Mouse (Mus musculus) spleen, postnatal 14 days (tissue): ENCODE measurements at regions not wholly inside any gene's neighbourhood (a gene's known extent, or its start where the extent isn't known, plus 50 kb on each side); places are given as distances from the start of the nearest gene placed in this dataset.
A peak's percentile ranks its signal among the peaks of the same experiment; 100 is the strongest.

Experiments
- DNase-seq, 2 experiments: peaks; one replicate each; pipeline ENCODE4 v3.0.0; 2021 to 2022; ENCODE audit warnings: low spot score in 2 of 2

DNA sequence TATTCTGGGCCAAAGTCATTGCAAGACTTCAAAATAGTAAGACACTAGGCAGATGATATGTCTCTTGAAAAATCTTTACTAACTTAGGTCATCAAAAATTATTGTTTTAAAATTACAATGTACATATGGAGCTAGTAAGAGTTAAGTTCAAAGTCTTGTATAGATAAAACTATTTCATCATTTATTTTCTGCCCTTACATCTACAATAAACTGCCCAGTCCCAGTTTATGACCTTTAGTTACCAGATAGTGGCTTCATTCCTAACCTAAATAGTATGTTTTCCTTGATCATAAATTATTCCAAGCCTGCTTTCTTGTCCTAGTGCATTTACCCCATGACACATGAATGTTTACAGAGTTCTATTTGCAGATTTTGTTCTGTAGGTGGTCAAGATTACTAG, 72.9 kb downstream of the Manea start:
- DNase-seq: no peak

DNA sequence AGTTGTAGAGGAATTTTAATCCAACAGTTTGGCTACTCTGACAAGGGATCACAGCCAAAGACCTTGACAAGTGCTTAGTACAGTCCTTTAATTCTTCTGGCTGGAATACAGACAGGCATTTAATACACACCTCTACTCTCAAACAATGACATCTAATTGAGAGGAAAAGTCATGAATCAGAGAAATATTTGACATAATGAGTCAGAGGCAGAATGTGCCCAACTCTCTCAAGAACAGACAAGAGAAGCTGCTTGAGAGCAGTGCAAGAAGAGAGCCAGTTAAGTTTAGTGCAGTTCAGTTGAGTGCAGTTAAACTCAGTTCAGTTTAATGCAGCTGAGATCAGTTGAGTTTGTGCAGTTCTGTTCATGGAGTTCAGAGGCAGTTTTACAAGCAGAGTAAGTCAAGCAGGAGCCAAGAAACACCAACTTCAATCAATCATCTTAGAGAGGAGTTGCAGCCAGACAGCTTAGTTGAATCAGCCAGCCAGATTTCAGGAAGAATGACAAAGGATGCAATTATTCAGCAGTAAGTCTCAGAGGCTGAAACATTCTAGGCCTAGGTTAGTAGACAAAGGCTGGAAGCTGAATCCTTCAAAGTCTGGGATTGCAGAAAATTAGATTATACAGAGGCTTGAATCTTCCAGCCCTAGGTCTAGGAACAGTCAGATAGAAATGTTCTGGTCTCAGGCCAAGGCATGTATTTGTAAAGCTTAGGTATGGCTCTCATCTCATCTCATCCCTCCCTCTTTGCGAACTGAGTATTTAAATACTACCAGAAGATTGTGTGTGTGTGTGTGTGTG, 87.3 kb downstream of the Manea start:
- no peak for DNase-seq

DNA sequence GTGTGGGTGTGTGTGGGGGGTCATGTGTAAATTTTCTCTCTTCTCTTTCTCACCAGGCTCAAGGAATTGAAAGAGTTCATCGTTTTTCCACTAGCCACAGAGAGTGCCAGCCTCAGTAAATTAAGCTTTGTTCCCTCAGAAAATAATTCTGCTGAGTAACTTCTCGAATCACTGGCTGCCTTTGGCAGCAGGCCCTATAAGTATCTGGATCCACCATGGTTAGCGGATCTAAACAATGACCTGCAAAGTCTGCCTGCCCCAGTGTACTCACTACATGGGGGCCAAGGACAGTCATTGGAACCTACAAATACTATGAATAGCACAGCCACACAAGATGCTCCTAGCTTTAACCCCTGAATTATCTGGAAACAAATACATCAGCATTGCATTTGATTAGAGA, 90.8 kb downstream of the Manea start:
- no peak for DNase-seq

DNA sequence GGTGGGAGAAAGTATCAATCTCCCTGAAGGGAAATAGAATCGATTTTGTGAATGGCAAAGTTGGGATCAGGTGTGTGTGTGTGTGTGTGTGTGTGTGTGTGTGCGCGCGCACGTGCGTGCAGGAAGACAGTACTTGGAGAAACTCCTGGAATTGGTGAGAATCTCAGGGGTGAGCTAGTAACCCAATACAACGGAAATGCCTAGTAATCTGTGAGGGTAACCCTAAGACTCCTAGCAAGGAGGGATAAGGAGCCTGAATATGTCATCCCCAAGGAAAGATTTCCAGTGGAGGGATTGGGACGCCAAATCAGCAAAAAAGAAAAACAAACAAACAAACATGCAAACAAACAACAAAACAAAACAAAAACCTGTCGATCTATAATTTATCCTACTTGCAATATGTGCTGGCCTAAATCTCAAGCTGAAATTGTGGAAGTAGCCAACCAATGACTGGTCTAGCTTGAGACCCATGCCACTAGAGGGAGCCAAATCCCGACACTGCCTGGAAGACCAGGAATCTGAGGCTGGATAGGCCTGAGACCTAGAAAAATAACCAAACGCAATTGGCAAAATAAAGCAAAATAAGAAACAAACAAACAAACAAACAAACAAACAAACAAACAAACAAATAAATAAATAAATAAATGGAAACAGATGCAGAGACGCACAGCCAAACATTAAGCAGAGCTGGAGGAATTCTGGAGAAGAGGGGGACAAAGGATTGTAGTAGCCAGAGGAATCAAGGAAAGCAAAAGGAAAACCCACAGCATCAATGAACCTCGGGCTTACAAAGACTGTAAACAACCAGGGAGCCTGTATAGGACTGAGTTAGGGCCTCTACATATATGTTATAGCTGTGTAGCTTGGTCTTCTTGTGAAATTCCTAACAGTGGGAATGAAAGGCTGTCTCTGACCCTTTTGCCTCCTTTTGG, 98.5 kb downstream of the Manea start:
- peak in 1 of 2 experiments; percentile 32 for DNase-seq

DNA sequence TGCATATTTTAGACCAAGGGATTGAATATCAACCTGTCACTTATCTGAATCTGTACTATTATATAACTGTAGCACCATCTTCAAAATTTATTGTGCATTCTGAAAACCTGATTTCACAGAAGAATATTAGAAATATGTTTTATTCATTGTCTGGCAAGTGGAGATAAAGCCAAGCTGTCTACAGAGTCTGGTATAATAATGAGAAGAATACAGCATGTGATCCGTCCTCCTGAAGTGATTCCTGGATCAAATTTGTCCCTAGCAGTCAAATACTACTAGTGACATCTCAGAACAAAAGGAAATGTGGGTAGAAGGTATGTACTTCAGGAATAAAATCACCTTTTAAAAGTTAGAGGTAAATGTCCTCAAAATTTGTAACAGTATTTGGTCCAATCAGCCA, 123.4 kb downstream of the Manea start:
- no peak for DNase-seq
